ENCODE assay signal across 8 mouse cellular contexts in the genomic region with DNA sequence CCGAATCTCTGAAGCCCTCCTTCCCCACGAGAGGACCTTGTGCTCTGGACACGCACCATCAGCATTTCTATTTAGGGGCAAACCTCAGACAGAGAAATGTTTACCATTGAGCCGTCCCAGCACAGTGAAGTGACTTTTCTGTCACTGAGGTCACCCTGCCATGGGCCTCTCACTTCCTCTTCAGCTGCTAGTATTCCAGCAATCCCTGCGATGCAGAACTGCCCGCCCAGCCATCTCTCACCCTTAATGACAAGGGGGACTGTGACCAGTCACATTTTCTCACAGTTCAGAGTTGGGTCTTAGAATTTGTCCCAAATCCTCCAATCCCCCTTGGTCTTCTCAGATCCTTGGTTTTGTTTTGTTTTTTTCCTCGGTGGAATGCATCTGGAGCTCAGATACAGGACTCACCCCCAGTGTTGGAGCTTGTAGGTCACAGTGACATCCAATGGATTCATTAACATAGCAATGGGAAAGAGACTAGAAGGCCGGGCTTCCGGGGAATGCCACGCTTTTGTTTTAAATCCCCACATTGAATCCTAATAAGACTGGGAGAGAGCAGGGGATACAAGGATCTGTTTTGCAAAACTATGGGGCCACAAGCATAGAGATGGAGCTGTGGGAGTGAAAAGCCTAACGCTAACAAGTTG. TPM values are rescaled to one million over a fixed set of nuclear protein-coding genes. Genes with fewer than 3 reads are reported as not detected.
DNase-seq lines count a peak whose midpoint lies in the region; ATAC-seq lines count a peak whose summit lies in the region.

No protein-coding gene starts in this region.

- peaks cover 57% of the 10 kb centered on the region for H3K27me3 ChIP-seq in midbrain, embryonic 10.5 days (ENCODE audit: low read depth, poor library complexity, severe bottlenecking)
- no peaks in the 10 kb centered on the region for H3K27me3 ChIP-seq in midbrain, embryonic 16.5 days (ENCODE audit: control insufficient read depth, insufficient read depth, low read depth, low read length)
- H3K27me3 ChIP-seq in hindbrain, embryonic 16.5 days (replicated peaks; ENCODE audit: control insufficient read depth, insufficient read depth, low read length), result no peaks in the 10 kb centered on the region
- H3K27me3 ChIP-seq in midbrain, embryonic 13.5 days, result 0 out of 2 replicates have a peak, but pooled peaks cover 4% of the 10 kb centered on the region

- peaks cover 73% of the 10 kb centered on the region for H3K4me1 ChIP-seq in midbrain, embryonic 10.5 days
- peaks cover 11% of the 10 kb centered on the region for H3K4me1 ChIP-seq in midbrain, embryonic 16.5 days (ENCODE audit: control insufficient read depth, insufficient read depth, low read length)
- H3K4me1 ChIP-seq in hindbrain, embryonic 16.5 days (ENCODE audit: control insufficient read depth, insufficient read depth, low read depth, low read length), result peaks cover 15% of the 10 kb centered on the region
- peaks cover 40% of the 10 kb centered on the region for H3K4me1 ChIP-seq in midbrain, embryonic 13.5 days (replicated peaks)

- H3K36me3 ChIP-seq in midbrain, embryonic 10.5 days, result no peaks in the 10 kb centered on the region
- no peaks in the 10 kb centered on the region for H3K36me3 ChIP-seq in midbrain, embryonic 16.5 days (ENCODE audit: control insufficient read depth, insufficient read depth, low read length)
- no peaks in the 10 kb centered on the region for H3K36me3 ChIP-seq in hindbrain, embryonic 16.5 days (ENCODE audit: control insufficient read depth, insufficient read depth, low read length)
- no peaks in the 10 kb centered on the region for H3K36me3 ChIP-seq in midbrain, embryonic 13.5 days

- peak; percentile 29 for DNase-seq in adrenal gland, postnatal 14 days
- DNase-seq in adrenal gland, adult 18-20 months (ENCODE audit: low spot score in 2 of 2), result no peak
- DNase-seq in midbrain, embryonic 10.5 days (ENCODE audit: low spot score), result peak; percentile 53
- no peak for DNase-seq in thymus, postnatal 25 days
- DNase-seq in cerebellum, adult 18-20 months, result no peak

- H3K9ac ChIP-seq in midbrain, embryonic 16.5 days (ENCODE audit: low read depth, low read length), result no peak overlapping the region
- no peak overlapping the region for H3K9ac ChIP-seq in hindbrain, embryonic 16.5 days (ENCODE audit: low read depth, low read length)
- no peak overlapping the region for H3K9ac ChIP-seq in midbrain, embryonic 13.5 days (replicated peaks)

- H3K4me3 ChIP-seq in midbrain, embryonic 10.5 days, result peak overlapping the region; percentile 5; the same call in 1 of the 2 replicates
- H3K4me3 ChIP-seq in midbrain, embryonic 16.5 days (ENCODE audit: low read depth, low read length), result no peak overlapping the region
- H3K4me3 ChIP-seq in hindbrain, embryonic 16.5 days (ENCODE audit: low read length), result no peak overlapping the region
- no peak overlapping the region for H3K4me3 ChIP-seq in midbrain, embryonic 13.5 days (replicated peaks)

- H3K9me3 ChIP-seq in midbrain, embryonic 10.5 days (replicated peaks), result no peaks in the 10 kb centered on the region
- H3K9me3 ChIP-seq in midbrain, embryonic 16.5 days (replicated peaks; ENCODE audit: control insufficient read depth, low read length, poor library complexity, severe bottlenecking), result no peaks in the 10 kb centered on the region
- H3K9me3 ChIP-seq in hindbrain, embryonic 16.5 days (ENCODE audit: control insufficient read depth, low read length), result no peaks in the 10 kb centered on the region
- no peaks in the 10 kb centered on the region for H3K9me3 ChIP-seq in midbrain, embryonic 13.5 days

- H3K4me2 ChIP-seq in midbrain, embryonic 16.5 days (ENCODE audit: low read length), result no peak overlapping the region
- no peak overlapping the region for H3K4me2 ChIP-seq in hindbrain, embryonic 16.5 days (ENCODE audit: low read length)
- no peak overlapping the region for H3K4me2 ChIP-seq in midbrain, embryonic 13.5 days (replicated peaks)

- peak overlapping the region; percentile 75 for H3K27ac ChIP-seq in midbrain, embryonic 10.5 days (replicated peaks)
- no peak overlapping the region for H3K27ac ChIP-seq in midbrain, embryonic 16.5 days (ENCODE audit: low read length)
- H3K27ac ChIP-seq in hindbrain, embryonic 16.5 days (ENCODE audit: low read depth, low read length), result 0 out of 2 replicates have a peak overlapping the region, but pooled peaks have one; percentile 23
- H3K27ac ChIP-seq in midbrain, embryonic 13.5 days, result no peak overlapping the region

- no peak for ATAC-seq in midbrain, embryonic 16.5 days
- peak; percentile 63 for ATAC-seq in hindbrain, embryonic 16.5 days
- peak; percentile 31; the same call in 1 of the 2 replicates for ATAC-seq in midbrain, embryonic 13.5 days

- 4% methylated on average over 11 of the region's 11 CpGs for WGBS in midbrain, embryonic 10.5 days
- 11% methylated on average over 11 of the region's 11 CpGs for WGBS in midbrain, embryonic 16.5 days
- WGBS in hindbrain, embryonic 16.5 days, result 7% methylated on average over 11 of the region's 11 CpGs
- WGBS in midbrain, embryonic 13.5 days, result 6% methylated on average over 11 of the region's 11 CpGs

RNA-seq across cellular contexts. Expression of gene Itga6, which starts 0.4 kb away (rescaled TPM):
- total RNA-seq in adrenal gland, postnatal 14 days (2021), result 172 and 173 TPM in 2 replicates
- 100 to 1,000 TPM; 104 to 133 TPM for total RNA-seq in adrenal gland, adult 18-20 months (2021)
- polyA plus RNA-seq in midbrain, embryonic 10.5 days (2016; fragmentation: Nextera tagmentation; extraction: Ambion mirVana), result 25.3 and 34.3 TPM in 2 replicates
- polyA plus RNA-seq in midbrain, embryonic 16.5 days (2015; fragmentation: Nextera tagmentation; extraction: Ambion mirVana), result 17.7 and 23.7 TPM in 2 replicates
- 21.1 and 25.5 TPM in 2 replicates for polyA plus RNA-seq in hindbrain, embryonic 16.5 days (2015; fragmentation: Nextera tagmentation; extraction: Ambion mirVana)
- 17.6 and 19.6 TPM in 2 replicates for polyA plus RNA-seq in midbrain, embryonic 13.5 days (2015; fragmentation: Nextera tagmentation; extraction: Ambion mirVana)

Comparison
In these comparisons a context has a peak if more than half of its experiments do, and no peak if none do; other contexts are left out.
1. DNase-seq: peak in adrenal gland, postnatal 14 days (single experiment) and midbrain, embryonic 10.5 days (single experiment); none in adrenal gland, adult 18-20 months (0 of 2), thymus, postnatal 25 days (single experiment) and cerebellum, adult 18-20 months (0 of 2).
2. H3K27ac ChIP-seq: peak in midbrain, embryonic 10.5 days (single experiment) and hindbrain, embryonic 16.5 days (single experiment); none in midbrain, embryonic 16.5 days (single experiment) and midbrain, embryonic 13.5 days (single experiment).